Mouse (Mus musculus) heart, postnatal 0 days (tissue): ENCODE measurements at regions not wholly inside any gene's neighbourhood (a gene's known extent, or its start where the extent isn't known, plus 50 kb on each side); places are given as distances from the start of the nearest gene placed in this dataset.

Experiments used
- ATAC-seq: fragments of 200-750 bp; cut with Nextera tagmentation; 2 replicates; pipeline ENCODE4 v1.8.0; 2017; ENCODE audit warnings: low read depth, moderate number of reproducible peaks, moderate library complexity; ENCODE audit not compliant: insufficient read depth
- DNase-seq: peaks from one replicate; pipeline ENCODE4 v3.0.0-alpha.2; 2016; ENCODE audit warnings: low spot score
- H3K27ac ChIP-seq: fragments of 300-500 bp; sonication (generic); 2 replicates; pipeline ENCODE4 v1.5.1; 2014; ENCODE audit warnings: low read depth, mild to moderate bottlenecking
- H3K27me3 ChIP-seq: fragments of 300-500 bp; sonication (generic); 2 replicates; pipeline ENCODE4 v1.6.1; 2014; ENCODE audit warnings: low read length, mixed read lengths; ENCODE audit not compliant: control insufficient read depth, insufficient read depth
- H3K36me3 ChIP-seq: fragments of 300-500 bp; sonication (generic); replicated peaks from 2 replicates; pipeline ENCODE4 v1.6.1; 2014; ENCODE audit warnings: low read length, mixed read lengths; ENCODE audit not compliant: control insufficient read depth, insufficient read depth
- H3K4me1 ChIP-seq: fragments of 300-500 bp; sonication (generic); 2 replicates; pipeline ENCODE4 v1.6.1; 2014; ENCODE audit warnings: antibody characterized with exemption; ENCODE audit not compliant: control insufficient read depth, insufficient read depth
- H3K4me2 ChIP-seq: fragments of 300-500 bp; sonication (generic); 2 replicates; pipeline ENCODE4 v1.6.1; 2014; ENCODE audit warnings: low read depth, mild to moderate bottlenecking, low read length, moderate library complexity
- H3K4me3 ChIP-seq: fragments of 300-500 bp; sonication (generic); 2 replicates; pipeline ENCODE4 v1.5.1; 2014; ENCODE audit warnings: low read depth, low read length
- H3K9ac ChIP-seq: fragments of 300-500 bp; sonication (generic); replicated peaks from 2 replicates; pipeline ENCODE4 v1.6.1; 2014; ENCODE audit warnings: low read depth, low read length, mixed read lengths
- H3K9me3 ChIP-seq: fragments of 300-500 bp; sonication (generic); replicated peaks from 2 replicates; pipeline ENCODE4 v1.6.1; 2016; ENCODE audit warnings: low read length; ENCODE audit not compliant: control insufficient read depth
- CTCF ChIP-seq: IDR thresholded peaks from 2 replicates; pipeline ENCODE4 v1.5.1; 2016; ENCODE audit warnings: antibody characterized with exemption, control low read depth, low read depth
- EP300 ChIP-seq: IDR thresholded peaks from 2 replicates; pipeline ENCODE4 v1.6.1; 2016; ENCODE audit warnings: antibody characterized with exemption, low read depth
- WGBS: fragments of 180-500 bp; shearing (Covaris S2); extraction: QIAGEN DNeasy Blood & Tissue Kit; methylation state at CpG from one replicate; pipeline ENCODE4 v1.1.7; 2014; 5-methylcytosine and 5-hydroxymethylcytosine counted together

DNA sequence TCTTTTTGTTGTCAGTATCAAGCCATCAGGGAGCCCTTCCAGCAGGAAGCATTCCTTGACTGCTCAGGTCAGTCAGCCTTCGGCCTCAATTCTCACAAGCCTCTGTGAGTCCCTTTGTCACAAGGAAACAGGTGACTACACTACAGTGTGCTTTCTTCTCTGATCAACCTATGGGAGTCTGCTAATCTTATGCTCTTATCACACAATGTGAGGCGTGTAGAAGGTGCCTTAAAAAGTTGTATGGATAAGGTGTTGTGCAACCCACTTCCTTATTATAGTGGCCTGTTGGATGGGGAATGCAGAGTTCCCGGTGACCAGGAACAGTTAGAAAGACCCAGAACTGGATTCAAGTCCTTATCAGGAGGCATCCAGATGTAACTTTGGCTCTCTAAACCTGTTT, 260.2 kb downstream of the Gm12728 start:
- TF ChIP-seq EP300, result no peak
- H3K4me3 ChIP-seq, result no peak overlapping the region
- H3K4me1 ChIP-seq, result no peaks in the 10 kb centered on the region
- no peak overlapping the region for H3K27ac ChIP-seq
- ATAC-seq (no peak), DNase-seq (no peak)
- no peak overlapping the region for H3K9ac ChIP-seq
- H3K36me3 ChIP-seq, result no peaks in the 10 kb centered on the region
- no peaks in the 10 kb centered on the region for H3K27me3 ChIP-seq
- WGBS, result 77% methylated on average over 3 of the region's 3 CpGs
- H3K4me2 ChIP-seq, result no peak overlapping the region
- H3K9me3 ChIP-seq, result no peaks in the 10 kb centered on the region

DNA sequence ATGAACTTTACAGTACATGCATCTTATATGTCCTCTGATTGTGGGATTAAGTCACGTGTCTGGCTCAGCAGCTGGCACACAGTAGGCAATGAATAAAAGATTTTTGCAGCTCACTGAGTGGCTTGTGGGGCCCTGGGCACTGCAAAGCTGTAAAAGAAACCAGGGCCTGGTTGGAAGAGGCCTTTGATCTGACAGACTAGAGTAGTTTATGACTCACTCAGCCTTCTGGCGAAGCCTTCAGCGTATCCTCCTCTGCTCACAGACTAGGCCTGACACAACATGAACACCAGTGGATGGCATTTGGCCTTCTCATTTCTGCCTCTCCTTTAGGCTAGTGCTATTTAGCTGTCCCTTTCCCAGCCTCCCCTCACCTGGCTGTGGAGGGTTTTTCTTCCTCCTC, 260.6 kb downstream of the Gm12728 start:
- WGBS, result 75% methylated on average over 3 of the region's 3 CpGs
- TF ChIP-seq CTCF (no peak), EP300 (no peak)
- H3K4me3 ChIP-seq, result no peak overlapping the region
- no peak overlapping the region for H3K4me2 ChIP-seq
- H3K27me3 ChIP-seq, result no peaks in the 10 kb centered on the region
- no peak overlapping the region for H3K9ac ChIP-seq
- no peak overlapping the region for H3K27ac ChIP-seq
- no peaks in the 10 kb centered on the region for H3K36me3 ChIP-seq
- no peaks in the 10 kb centered on the region for H3K4me1 ChIP-seq
- no peaks in the 10 kb centered on the region for H3K9me3 ChIP-seq
- no peak for DNase-seq
- ATAC-seq, result no peak

DNA sequence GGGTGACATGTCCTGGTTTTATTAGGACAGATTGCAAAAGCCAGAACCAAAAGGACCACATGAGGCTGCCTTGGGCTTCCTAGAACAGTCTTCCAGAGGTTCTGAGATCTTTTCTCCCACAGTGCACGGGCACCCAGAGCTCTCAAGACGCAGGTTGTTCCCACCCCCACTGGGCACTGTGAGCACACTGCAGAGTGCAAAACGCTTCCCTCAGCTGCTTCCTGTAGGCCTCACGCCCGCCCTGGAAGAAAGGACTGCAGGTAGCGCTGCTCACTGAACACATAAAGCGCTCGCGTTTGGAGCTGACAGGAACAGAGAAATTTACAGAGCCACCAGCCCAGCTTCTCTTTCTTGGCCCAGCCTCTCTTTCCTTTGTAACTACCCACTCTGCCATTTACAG, 262.5 kb upstream of the Usp24 start:
- Histone ChIP-seq H3K9me3 (no peaks in the 10 kb centered on the region), H3K4me1 (no peaks in the 10 kb centered on the region), H3K9ac (no peak overlapping the region), H3K36me3 (no peaks in the 10 kb centered on the region), H3K4me3 (no peak overlapping the region), H3K27me3 (no peaks in the 10 kb centered on the region), H3K27ac (no peak overlapping the region), H3K4me2 (no peak overlapping the region)
- no peak for ATAC-seq
- DNase-seq, result no peak
- TF ChIP-seq EP300, result no peak
- TF ChIP-seq CTCF, result no peak
- WGBS, result 55% methylated on average over 9 of the region's 9 CpGs

DNA sequence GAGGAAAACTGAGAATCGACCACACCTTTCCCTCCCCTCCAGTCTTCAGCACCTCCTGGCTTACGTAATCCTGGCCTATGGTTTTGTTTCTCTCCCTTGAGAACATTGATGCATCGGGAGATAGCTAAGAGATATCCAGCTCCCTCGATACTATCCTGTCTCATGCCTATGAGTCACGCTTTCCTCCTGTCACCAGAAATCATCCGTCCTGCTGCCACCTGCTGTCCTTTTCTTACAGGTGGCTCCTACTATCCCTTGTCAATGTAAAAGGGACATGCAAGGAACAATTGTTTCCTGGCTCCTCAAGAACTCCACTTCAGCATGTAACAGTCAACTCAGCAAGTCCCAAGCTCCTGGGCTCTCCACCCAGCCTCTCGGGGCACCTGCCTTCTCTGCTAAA, 261.7 kb upstream of the Usp24 start:
- H3K27ac ChIP-seq, result no peak overlapping the region
- ATAC-seq (no peak), DNase-seq (no peak)
- H3K4me2 ChIP-seq, result no peak overlapping the region
- TF ChIP-seq CTCF (peak; percentile 15; the same call in 1 of the 2 replicates), EP300 (no peak)
- no peak overlapping the region for H3K9ac ChIP-seq
- 42% methylated on average over 7 of the region's 7 CpGs for WGBS
- no peaks in the 10 kb centered on the region for H3K27me3 ChIP-seq
- no peak overlapping the region for H3K4me3 ChIP-seq
- no peaks in the 10 kb centered on the region for H3K4me1 ChIP-seq
- H3K9me3 ChIP-seq, result no peaks in the 10 kb centered on the region
- H3K36me3 ChIP-seq, result no peaks in the 10 kb centered on the region

DNA sequence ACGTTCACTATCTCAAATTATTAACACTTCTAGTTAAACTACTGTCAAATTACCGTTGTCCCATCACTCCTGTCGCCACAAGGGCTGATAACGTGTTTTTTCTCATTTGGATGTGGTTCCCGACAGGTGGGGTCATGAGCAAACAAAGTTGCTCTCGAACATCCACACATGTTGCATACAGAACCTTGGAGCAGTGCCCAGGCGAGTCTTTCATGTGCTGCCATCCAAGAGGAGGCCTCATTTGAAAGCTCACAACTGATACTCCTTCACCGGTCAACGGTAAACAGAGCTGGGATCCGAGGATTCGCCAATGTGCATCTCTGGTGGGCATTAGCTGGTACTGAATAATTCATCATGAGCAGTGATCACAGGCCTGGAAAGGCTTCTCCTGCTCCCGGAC, 253.4 kb upstream of the Usp24 start:
- no peaks in the 10 kb centered on the region for H3K9me3 ChIP-seq
- DNase-seq (no peak), ATAC-seq (no peak)
- no peak overlapping the region for H3K9ac ChIP-seq
- H3K27me3 ChIP-seq, result no peaks in the 10 kb centered on the region
- peaks cover 3% of the 10 kb centered on the region; the same call in 1 of the 2 replicates for H3K4me1 ChIP-seq
- no peak for TF ChIP-seq EP300
- H3K36me3 ChIP-seq, result no peaks in the 10 kb centered on the region
- no peak overlapping the region for H3K4me2 ChIP-seq
- H3K27ac ChIP-seq, result no peak overlapping the region
- no peak overlapping the region for H3K4me3 ChIP-seq
- WGBS, result 69% methylated on average over 12 of the region's 12 CpGs

DNA sequence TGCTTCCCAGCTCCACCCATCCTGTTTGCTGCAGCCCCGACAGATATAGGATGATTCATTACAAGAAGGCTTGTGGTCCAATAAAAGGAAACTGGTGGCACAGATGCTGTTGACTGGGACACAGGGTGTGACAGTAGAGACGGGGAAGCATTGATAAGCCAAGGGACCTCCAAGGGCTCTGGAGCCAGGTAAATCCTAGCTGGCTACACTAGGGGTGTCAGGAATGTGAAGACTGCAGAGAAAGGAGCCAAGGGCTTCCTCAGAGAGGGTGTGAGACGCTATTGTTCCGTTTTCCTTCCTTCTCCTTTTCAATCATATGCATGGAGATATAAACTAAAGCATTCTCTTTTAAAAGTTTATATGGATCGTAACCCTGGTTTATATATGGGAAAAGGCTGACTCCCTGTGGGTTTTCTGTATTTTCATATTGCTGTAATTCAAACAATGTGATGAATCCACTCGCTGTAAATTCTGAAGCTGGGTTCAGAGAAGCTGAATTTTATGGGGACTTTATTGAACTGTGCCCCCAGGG, 252.1 kb upstream of the Usp24 start:
- Histone ChIP-seq H3K27ac (no peak overlapping the region), H3K4me3 (no peak overlapping the region), H3K9ac (no peak overlapping the region), H3K27me3 (no peaks in the 10 kb centered on the region), H3K4me1 (peaks cover 3% of the 10 kb centered on the region; the same call in 1 of the 2 replicates), H3K9me3 (no peaks in the 10 kb centered on the region), H3K36me3 (no peaks in the 10 kb centered on the region), H3K4me2 (no peak overlapping the region)
- 51% methylated on average over 6 of the region's 6 CpGs for WGBS
- no peak for TF ChIP-seq CTCF
- no peak for TF ChIP-seq EP300
- DNase-seq (no peak), ATAC-seq (no peak)
